Mouse (Mus musculus) heart, adult 10 weeks (tissue): Measurements from ENCODE around the gene Nudt8. TPM values are rescaled to one million over a fixed set of nuclear protein-coding genes. Genes with fewer than 3 reads are reported as not detected.

ENCODE experiments used
- polyA plus RNA-seq: library from polyadenylated mRNA; stranded (reverse); fragments of 350-450 nt; fragmentation: Illumina TruSeq; extraction: RNeasy Lipid Tissue Mini Kit (QIAGEN cat#74804); gene quantifications from one replicate; pipeline ENCODE4 v1.2.3, GENCODE M21; 2014; ENCODE audit warnings: low read depth, low replicate concordance

Gene Nudt8
- polyA plus RNA-seq = 167 TPM

GRCm38 (mm10) chr19:4000119-4000900 lies at the start of gene Nudt8, which contains the start of gene Gm49405:
Nudt8 (plus strand) TSS chr19:4000580.
Gm49405 (plus strand) TSS chr19:4000626.

GRCm38 (mm10) chr19:3958470-3958869 lies 41.9 kb upstream of the Nudt8 start, which contains the start of gene Aldh3b3:
Aldh3b3 (plus strand) TSS chr19:3958645.

GRCm38 (mm10) chr19:3972229-3972628 lies 28.2 kb upstream of the Nudt8 start, which contains the start of gene Aldh3b2:
Aldh3b2 (plus strand) TSS chr19:3972328.

GRCm38 (mm10) chr19:3986334-3986733 lies 14.0 kb upstream of the Nudt8 start, which contains the start of gene Acy3:
Acy3 (plus strand) TSS chr19:3986570.

GRCm38 (mm10) chr19:3992416-3992815 lies 8.0 kb upstream of the Nudt8 start, which contains the start of gene Tbx10:
Tbx10 (plus strand) TSS chr19:3992752.

GRCm38 (mm10) chr19:4003112-4003511 lies 2.7 kb downstream of the Nudt8 start, which contains the start of gene Doc2g:
Doc2g (plus strand) TSS chr19:4003313.

GRCm38 (mm10) chr19:4012432-4013022 lies 12.1 kb downstream of the Nudt8 start, which contains the start of gene Ndufv1:
Ndufv1 (minus strand) TSS chr19:4012806.

GRCm38 (mm10) chr19:4037788-4038232 lies 37.4 kb downstream of the Nudt8 start, which contains the start of gene Gstp1:
Gstp1 (minus strand) TSS chr19:4037985.

GRCm38 (mm10) chr19:4045966-4046865 lies 45.8 kb downstream of the Nudt8 start, which contains the start of gene Gstp2:
Gstp2 (minus strand) TSS chr19:4046023.

Other genes starting within 250 kb of the Nudt8 start
- gene Kmt5b, start 233.2 kb upstream of the Nudt8 start, polyA plus RNA-seq = 22.8 TPM
- gene Chka, start 148.8 kb upstream of the Nudt8 start, polyA plus RNA-seq = 10.1 TPM
- 21.1 TPM for gene Tcirg1, start 93.4 kb upstream of the Nudt8 start, polyA plus RNA-seq
- 561 TPM for gene Ndufs8, start 87.8 kb upstream of the Nudt8 start, polyA plus RNA-seq
- 2.2 TPM for gene Aldh3b1, start 70.8 kb upstream of the Nudt8 start, polyA plus RNA-seq
- 19.0 TPM for gene Unc93b1, start 65.4 kb upstream of the Nudt8 start, polyA plus RNA-seq
- 2.3 TPM for gene Aldh3b3, start 41.9 kb upstream of the Nudt8 start, polyA plus RNA-seq
- 0.37 TPM for gene Aldh3b2, start 28.3 kb upstream of the Nudt8 start, polyA plus RNA-seq
- 51.1 TPM for gene Acy3, start 14.0 kb upstream of the Nudt8 start, polyA plus RNA-seq
- not detected for gene Tbx10, start 7.8 kb upstream of the Nudt8 start, polyA plus RNA-seq
- gene Gm49405, start within 50 bp of the Nudt8 start, polyA plus RNA-seq = 9.5 TPM
- 265 TPM for gene Doc2g, start 2.7 kb downstream of the Nudt8 start, polyA plus RNA-seq
- gene Ndufv1, start 12.2 kb downstream of the Nudt8 start, polyA plus RNA-seq = 979 TPM
- gene Gstp1, start 37.4 kb downstream of the Nudt8 start, polyA plus RNA-seq = 343 TPM
- gene Gstp2, start 45.4 kb downstream of the Nudt8 start, polyA plus RNA-seq = 33.1 TPM
- gene Gstp3, start 59.0 kb downstream of the Nudt8 start, polyA plus RNA-seq = not detected
- gene Cabp2, start 81.0 kb downstream of the Nudt8 start, polyA plus RNA-seq = not detected
- gene Cdk2ap2, start 96.6 kb downstream of the Nudt8 start, polyA plus RNA-seq = 40.5 TPM
- gene Pitpnm1, start 99.4 kb downstream of the Nudt8 start, polyA plus RNA-seq = 21.9 TPM
- gene Aip, start 125.3 kb downstream of the Nudt8 start, polyA plus RNA-seq = 71.4 TPM
- not detected for gene Gpr152, start 139.2 kb downstream of the Nudt8 start, polyA plus RNA-seq
- gene Cabp4, start 143.5 kb downstream of the Nudt8 start, polyA plus RNA-seq = not detected
- gene Coro1b, start 148.0 kb downstream of the Nudt8 start, polyA plus RNA-seq = 54.9 TPM
- gene Ptprcap, start 153.0 kb downstream of the Nudt8 start, polyA plus RNA-seq = 1.1 TPM
- gene Rps6kb2, start 162.8 kb downstream of the Nudt8 start, polyA plus RNA-seq = 26.9 TPM
- gene Carns1, start 174.9 kb downstream of the Nudt8 start, polyA plus RNA-seq = 49.6 TPM
- gene Tbc1d10c, start 190.7 kb downstream of the Nudt8 start, polyA plus RNA-seq = 22.6 TPM
- gene Ppp1ca, start 191.5 kb downstream of the Nudt8 start, polyA plus RNA-seq = 318 TPM
- 6.4 TPM for gene Rad9a, start 201.1 kb downstream of the Nudt8 start, polyA plus RNA-seq
- 3.0 TPM for gene Clcf1, start 213.7 kb downstream of the Nudt8 start, polyA plus RNA-seq
- gene AC109138.7, start 213.8 kb downstream of the Nudt8 start, polyA plus RNA-seq = not detected
- 21.7 TPM for gene Pold4, start 231.3 kb downstream of the Nudt8 start, polyA plus RNA-seq